Mouse (Mus musculus) inflammation-experienced regulatory T-cells, adult 6 months (primary cell): ENCODE measurements at regions not wholly inside any gene's neighbourhood (a gene's known extent, or its start where the extent isn't known, plus 50 kb on each side); places are given as distances from the start of the nearest gene placed in this dataset.
A peak's percentile ranks its signal among the peaks of the same experiment; 100 is the strongest.

Source experiments
- ATAC-seq: one replicate; pipeline ENCODE4 v1.8.0; 2017

DNA sequence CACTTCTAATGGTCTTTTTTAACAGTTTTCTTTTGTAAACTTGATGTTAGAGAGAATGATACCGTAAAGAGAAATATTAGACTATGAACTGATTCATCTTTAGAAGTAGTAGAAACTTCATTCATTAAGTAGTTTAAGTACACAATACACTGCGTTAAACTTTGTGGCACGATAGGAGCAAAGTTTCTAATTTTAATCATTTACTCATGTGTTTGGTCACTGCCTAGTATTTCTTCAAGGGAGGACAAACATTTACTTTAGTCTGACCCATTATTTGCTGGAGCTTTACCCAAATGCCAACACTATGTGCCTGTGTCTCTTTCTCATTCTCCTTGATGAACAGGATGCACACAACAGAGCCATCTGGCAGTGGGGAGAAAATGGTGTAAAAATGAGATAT, 200.6 kb downstream of the Chm start:
- no peak for ATAC-seq

DNA sequence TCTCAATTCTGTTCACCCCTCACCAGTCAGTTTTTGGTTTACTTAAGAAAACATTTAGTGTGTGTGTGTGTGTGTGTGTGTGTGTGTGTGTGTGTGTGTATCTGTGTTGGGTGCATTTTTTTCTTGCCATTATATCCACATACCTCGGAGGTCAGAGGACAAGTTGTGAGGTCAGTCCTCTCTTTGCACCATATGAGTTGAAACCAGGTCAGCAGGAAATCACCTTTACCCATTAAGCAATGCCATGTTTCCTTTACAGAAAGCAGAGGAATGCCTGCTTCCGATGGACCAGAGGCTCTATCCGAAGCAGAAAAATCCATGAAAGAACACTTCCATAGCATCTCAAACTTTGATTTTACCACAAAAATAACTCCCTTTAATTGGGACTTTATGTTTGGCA, 201.2 kb downstream of the Chm start:
- no peak for ATAC-seq

DNA sequence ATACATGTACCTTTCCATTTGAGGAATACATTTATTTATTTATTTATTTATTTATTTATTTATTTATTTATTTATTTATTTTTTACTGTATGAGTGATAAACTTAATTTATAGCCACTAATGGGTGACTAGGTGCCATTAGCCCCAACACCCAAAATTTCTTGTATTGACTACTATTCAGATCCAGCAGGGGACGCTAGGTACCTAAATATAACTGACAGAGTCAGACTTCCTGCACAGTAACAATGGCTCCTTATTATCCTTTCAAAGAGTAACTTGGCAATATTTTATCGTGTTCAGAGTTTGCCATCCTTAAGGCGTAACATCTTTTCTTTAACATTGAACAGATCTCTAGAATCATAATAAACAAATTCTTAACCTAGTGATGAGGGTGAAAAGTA, 206.7 kb downstream of the Chm start:
- peak; percentile 35 for ATAC-seq

DNA sequence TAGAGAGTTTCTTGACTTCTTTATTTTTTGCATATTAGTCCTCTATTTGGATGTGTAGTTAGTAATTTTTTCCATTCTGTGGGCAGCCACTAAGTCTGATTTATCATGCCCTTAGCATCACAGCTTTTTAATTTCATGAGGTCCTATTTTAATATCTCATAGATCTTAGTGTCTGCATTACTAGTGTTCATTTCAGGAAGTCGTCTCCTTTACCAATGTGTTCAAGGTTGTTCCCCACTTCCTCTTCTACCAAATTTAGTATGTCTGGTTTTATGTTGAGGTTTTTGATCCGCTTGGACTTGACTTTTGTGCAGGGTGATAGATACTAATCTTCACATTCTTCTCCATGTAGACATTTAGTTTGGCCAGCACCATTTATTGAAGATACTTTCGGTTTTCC, 221.2 kb downstream of the Chm start:
- ATAC-seq, result no peak

DNA sequence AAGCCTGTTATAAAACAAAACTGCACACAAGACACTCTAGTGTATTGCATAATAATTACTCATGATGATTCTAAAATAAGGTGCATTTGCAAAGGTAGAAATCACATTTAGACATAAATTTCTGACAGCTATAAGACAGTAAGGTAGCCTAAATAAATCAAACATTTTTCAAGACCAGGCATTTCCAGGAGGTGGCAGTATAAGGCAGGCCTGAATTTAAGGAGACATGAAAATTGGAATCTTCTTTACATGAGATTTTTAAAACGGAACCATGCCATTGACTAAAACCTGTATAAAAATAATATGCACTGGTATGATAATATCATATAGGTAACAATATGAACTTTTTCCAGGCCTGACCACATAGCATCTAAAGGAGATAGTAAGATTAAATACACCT, 235.5 kb downstream of the Chm start:
- peak; percentile 40 for ATAC-seq

DNA sequence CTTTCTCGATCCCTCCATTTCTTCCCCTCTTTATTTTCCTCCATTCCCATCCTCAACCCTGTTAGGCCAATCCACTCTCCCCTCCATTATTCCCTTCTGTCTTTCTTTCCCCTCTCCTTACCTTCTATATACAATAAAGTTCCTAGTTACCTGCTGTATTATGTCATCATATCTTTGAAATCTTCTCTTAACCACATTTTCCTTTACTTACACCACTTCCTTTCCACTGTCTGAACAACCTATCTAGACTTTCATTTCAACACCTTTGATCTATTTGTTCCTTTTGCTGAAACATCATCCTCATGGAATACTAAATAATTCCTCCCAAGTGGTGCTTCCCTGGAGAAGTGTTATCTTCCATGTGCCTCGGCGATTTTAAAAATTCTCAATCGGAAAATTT, 237.8 kb downstream of the Chm start:
- peak; percentile 79 for ATAC-seq

DNA sequence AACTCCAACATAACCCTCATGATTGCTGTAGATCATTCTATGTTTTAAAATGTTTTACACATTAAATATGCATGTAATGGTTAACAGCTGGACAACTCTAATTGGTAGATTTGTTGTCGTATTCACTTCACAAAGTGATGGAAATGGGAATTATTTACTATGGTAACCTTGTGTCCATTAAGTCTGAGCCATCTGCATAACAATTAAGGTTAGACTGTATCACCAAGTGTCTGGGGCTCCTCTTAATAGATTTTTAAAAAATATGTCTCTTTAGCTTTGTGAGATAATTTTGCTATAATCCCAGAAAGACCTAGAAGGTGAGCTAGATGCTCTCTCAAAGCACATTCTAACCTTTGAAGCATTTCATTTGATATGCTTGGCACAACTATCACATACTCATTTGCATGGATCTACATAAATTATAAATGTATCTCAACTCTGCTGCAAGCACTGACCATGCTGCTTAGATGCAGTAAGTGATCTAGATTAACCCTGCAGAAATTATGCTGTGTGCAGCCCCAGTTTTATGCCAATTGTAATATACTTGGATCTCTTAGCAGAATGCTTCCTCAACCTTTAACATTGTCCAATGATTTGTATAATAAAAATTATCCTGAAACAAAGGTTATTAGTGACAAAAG, 227.2 kb upstream of the Pof1b start:
- ATAC-seq, result no peak

DNA sequence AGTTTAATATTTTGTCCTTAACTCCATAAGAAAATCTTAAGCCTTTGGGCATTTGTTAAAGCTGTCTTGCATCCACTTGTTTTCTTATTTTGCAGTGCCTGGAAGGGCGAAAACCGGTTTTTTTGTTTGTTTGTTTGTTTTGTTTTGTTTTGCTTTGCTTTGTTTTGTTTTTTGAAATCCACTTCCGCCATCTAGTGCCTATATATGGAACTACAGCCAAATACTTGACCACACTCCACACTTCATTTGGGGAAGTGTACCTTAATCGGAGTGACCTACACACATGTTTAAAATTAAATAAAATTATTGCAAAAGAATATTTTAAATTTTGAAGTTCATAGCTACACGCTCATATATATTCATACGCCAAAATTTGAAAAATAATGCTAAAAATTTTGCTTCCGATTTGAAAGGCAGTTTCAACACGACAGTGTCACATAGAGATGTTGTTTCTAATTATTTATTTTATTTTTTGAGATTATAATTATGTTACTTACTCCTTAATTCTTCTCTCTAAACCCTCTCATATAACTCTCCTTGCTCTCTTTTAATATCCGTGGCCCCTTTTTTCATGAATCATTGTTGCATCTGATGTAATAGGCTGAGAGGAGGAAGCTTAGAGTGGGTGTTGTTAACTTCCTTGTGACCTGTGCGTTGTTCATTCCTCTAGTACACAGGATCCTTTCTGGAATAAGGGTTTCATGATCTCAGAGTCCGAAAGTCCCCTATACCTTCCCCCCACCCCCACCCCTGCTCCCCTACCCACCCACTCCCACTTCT, 205.4 kb upstream of the Pof1b start:
- no peak for ATAC-seq

DNA sequence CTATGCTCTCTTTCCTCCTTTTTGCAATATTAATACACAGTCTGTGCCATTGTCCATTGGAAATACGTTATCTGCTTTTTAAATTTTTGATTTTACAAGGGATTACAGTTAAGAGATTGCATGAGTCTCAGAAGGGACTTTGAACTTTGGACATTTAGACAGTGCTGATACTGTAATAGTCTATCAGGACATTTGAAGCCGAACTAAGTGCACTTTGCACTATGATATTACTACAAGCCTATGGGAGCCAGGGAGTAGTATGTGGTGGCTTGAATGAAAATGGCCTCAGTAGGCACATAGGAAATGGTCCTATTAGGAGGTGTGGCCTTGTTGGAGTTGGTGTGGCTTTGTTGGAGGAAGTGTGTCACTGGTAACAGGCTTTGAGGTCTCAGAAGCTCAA, 188.1 kb upstream of the Pof1b start:
- ATAC-seq, result no peak
